Mouse (Mus musculus) G1E (cell line): ENCODE measurements around the gene Stim1. TPM values are rescaled to one million over a fixed set of nuclear protein-coding genes. Genes with fewer than 3 reads are reported as not detected.

Source experiments
- ATAC-seq: 2 replicates; pipeline ENCODE4 v1.8.0; 2016; ENCODE audit warnings: mild to moderate bottlenecking; ENCODE audit not compliant: insufficient number of reproducible peaks, poor library complexity, low FRiP score, severe bottlenecking; ENCODE audit errors: extremely low read depth
- DNase-seq: peaks from one replicate; pipeline ENCODE4 v3.0.0; 2012; ENCODE audit warnings: low spot score
- H3K27me3 ChIP-seq: 2 replicates; pipeline ENCODE4 v1.6.1; 2012; ENCODE audit warnings: mild to moderate bottlenecking, low read length, inconsistent platforms; ENCODE audit not compliant: insufficient read depth
- H3K36me3 ChIP-seq: replicated peaks from 2 replicates; pipeline ENCODE3; 2012; ENCODE audit warnings: mild to moderate bottlenecking, inconsistent platforms
- H3K4me1 ChIP-seq: 2 replicates; pipeline ENCODE4 v1.6.1; 2012; ENCODE audit warnings: low read depth, low read length, inconsistent platforms, mixed read lengths; ENCODE audit not compliant: insufficient read depth
- H3K4me3 ChIP-seq: 2 replicates; pipeline ENCODE4 v1.5.1; 2012; ENCODE audit warnings: low read depth, mild to moderate bottlenecking, inconsistent platforms, low read length, moderate library complexity, mixed read lengths
- H3K9me3 ChIP-seq: replicated peaks from 2 replicates; pipeline ENCODE4 v1.6.1; 2012; ENCODE audit warnings: inconsistent platforms
- CTCF ChIP-seq: IDR thresholded peaks from 2 replicates; pipeline ENCODE4 v1.5.1; 2012; ENCODE audit warnings: low read depth, low read length, inconsistent platforms, mixed read lengths
- GATA1 ChIP-seq: IDR thresholded peaks from 2 replicates; pipeline ENCODE4 v1.6.1; 2012; ENCODE audit warnings: borderline replicate concordance, low read length, inconsistent platforms, mixed read lengths
- GATA2 ChIP-seq: IDR thresholded peaks from 2 replicates; pipeline ENCODE4 v1.6.1; 2012; ENCODE audit warnings: low read depth, low read length, inconsistent platforms, borderline replicate concordance
- POLR2AphosphoS5 ChIP-seq: IDR thresholded peaks from 2 replicates; pipeline ENCODE4 v1.6.1; 2012; ENCODE audit warnings: low read depth, low read length, inconsistent platforms; ENCODE audit not compliant: insufficient replicate concordance
- TAL1 ChIP-seq: conservative IDR thresholded peaks from 2 replicates; pipeline ENCODE4 v1.6.1; 2012; ENCODE audit warnings: low read depth, low read length, inconsistent platforms, mixed read lengths
- polyA plus RNA-seq: library from polyadenylated mRNA; stranded (reverse); fragments of >175 nt; gene quantifications from 2 replicates; pipeline ENCODE4 v1.2.3, GENCODE M21; 2012
- total RNA-seq, 2 experiments: library from RNA; stranded (forward) in 1 of 2; stranded (reverse) in 1 of 2; fragments of 200-1000 nt in 1 of 2; fragments of >200 nt in 1 of 2; fragmentation: Nextera tagmentation in 1 of 2; gene quantifications; 2 replicates each; pipeline ENCODE4 v1.2.3; 2014 to 2017

The Stim1 gene
- total and polyA plus RNA-seq, 3 experiments, result 24.2 to 35.8 (median 27.3) TPM

DNA sequence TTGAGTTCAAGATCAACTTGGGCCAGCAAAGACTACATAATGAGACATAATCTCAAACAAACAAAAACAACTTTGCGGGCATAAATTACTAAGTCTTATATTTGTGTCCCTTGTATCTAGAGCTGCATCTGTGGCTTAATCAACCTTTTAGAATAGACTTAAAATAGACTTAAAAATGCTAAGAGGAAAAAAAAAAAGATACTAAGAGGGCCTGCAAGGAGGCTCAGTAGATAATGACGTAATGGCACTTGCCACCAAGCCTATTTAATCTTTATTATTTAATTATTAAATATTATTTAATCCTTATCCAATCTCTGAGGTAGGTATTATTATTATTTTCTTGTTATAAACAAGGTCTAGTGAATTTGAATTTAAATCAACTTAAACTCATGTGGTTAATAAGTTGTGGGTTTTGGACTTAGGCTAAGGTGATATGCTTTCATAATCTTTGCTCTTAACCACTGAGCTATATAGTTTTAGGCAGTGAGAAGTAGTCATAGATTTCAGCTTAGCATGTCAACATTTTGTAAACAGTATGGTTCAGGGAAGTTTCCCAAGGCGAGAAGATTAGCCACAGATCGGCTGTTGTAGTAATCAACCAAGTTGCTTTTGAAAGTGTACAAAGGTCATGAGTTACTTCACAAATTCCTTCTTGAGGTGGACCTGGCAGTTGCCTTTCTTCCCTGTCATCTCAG lies 45.4 kb downstream of the Stim1 start:
- H3K9me3 ChIP-seq, result no peaks in the 10 kb centered on the region
- no peaks in the 10 kb centered on the region for H3K27me3 ChIP-seq
- peaks cover 35% of the 10 kb centered on the region for H3K4me1 ChIP-seq
- ATAC-seq (no peak), DNase-seq (no peak)
- no peak overlapping the region for H3K4me3 ChIP-seq
- H3K36me3 ChIP-seq, result peaks cover 5% of the 10 kb centered on the region
- no peak for TF ChIP-seq GATA1
- no peak for TF ChIP-seq GATA2
- no peak for TF ChIP-seq TAL1
- TF ChIP-seq POLR2AphosphoS5, result no peak
- TF ChIP-seq CTCF, result no peak

DNA sequence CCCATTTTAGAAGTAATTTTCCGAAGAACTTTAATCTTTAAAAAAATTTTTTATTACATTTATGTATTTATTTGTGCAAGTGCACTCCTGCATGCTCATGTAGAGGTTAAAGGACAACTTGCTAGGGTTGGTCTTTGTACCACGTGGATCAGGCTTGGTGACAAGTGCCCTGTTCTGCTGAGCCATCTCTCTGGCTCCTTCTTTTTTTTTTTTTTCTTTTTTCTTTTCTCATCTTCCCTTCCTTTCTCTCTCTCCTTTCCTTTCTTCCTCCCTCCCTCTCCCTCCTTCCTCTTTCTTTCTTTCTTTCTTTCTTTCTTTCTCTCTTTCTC lies 45.9 kb downstream of the Stim1 start:
- Histone ChIP-seq H3K27me3 (no peaks in the 10 kb centered on the region), H3K4me3 (no peak overlapping the region), H3K9me3 (no peaks in the 10 kb centered on the region), H3K4me1 (peaks cover 35% of the 10 kb centered on the region), H3K36me3 (peaks cover 5% of the 10 kb centered on the region)
- TF ChIP-seq GATA2 (no peak), POLR2AphosphoS5 (no peak), GATA1 (no peak), CTCF (no peak), TAL1 (no peak)
- ATAC-seq (no peak), DNase-seq (no peak)

DNA sequence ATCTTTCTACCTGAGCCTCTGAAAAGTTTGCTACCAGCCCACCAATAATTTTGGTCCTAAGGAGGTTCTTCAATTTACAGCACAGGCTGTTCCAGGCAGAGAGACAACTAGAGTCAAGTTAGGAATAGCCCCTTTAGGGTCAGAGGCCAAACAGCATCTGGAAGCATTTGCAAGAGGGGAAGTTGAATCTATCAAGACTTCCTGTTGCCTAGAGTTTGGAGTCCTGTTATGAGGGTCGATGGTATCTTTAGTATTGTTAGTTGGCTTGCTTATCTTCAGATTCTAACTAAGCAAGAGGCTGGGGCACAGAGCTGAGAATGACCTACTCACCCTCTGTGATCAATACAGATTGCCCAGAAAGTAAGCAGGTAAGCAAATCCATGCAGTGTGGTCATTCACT lies 46.5 kb downstream of the Stim1 start:
- Histone ChIP-seq H3K27me3 (no peaks in the 10 kb centered on the region), H3K9me3 (no peaks in the 10 kb centered on the region), H3K4me1 (peaks cover 35% of the 10 kb centered on the region), H3K4me3 (no peak overlapping the region), H3K36me3 (peaks cover 6% of the 10 kb centered on the region)
- DNase-seq (no peak), ATAC-seq (no peak)
- TF ChIP-seq GATA1 (no peak), TAL1 (no peak), CTCF (no peak), POLR2AphosphoS5 (no peak), GATA2 (no peak)

DNA sequence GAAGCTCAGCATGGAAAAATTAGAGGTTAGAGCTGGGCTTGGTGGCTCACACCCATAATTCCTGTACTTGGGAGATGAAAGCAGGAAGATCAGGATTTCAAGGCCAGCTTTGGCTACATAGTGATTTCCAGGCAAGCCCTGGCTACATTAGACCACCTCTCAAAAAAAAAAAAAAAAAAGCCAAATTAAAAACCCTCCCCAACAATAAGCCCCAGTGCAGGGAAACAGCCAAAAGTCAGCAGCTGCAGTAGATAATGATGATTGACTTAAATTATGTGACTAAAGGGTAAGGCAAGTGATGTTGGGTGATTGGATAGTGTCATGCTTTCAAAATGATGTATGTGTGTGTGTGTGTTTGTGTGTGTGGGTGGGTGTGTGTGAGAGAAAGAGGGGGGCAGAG lies 47.3 kb downstream of the Stim1 start:
- ATAC-seq, result no peak
- H3K27me3 ChIP-seq, result no peaks in the 10 kb centered on the region
- no peaks in the 10 kb centered on the region for H3K9me3 ChIP-seq
- H3K36me3 ChIP-seq, result peaks cover 6% of the 10 kb centered on the region
- no peak for DNase-seq
- no peak for TF ChIP-seq POLR2AphosphoS5
- no peak for TF ChIP-seq TAL1
- no peak for TF ChIP-seq GATA2
- no peak for TF ChIP-seq GATA1
- no peak for TF ChIP-seq CTCF
- H3K4me3 ChIP-seq, result no peak overlapping the region; the same call in 1 of the 2 replicates
- peaks cover 35% of the 10 kb centered on the region for H3K4me1 ChIP-seq

DNA sequence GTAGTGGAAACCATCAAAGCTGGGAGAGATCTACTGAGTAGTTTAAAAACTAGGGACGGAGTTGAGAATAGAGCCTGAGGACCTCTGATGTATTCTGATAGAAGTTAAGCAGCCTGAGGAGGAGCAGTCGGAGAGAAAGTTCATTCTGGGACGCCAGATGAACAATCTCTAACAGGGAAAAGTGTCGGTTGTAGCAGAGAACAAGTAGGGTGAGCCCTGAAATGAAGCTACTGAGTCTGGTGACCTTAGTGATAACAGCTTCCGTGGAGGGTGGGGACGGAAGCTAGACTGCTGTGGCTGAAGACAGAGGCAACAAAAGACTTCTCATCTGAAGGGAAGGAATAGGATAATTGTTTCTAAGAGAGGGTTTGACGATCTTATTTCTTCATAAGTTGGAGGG lies 47.8 kb downstream of the Stim1 start:
- H3K4me3 ChIP-seq, result no peak overlapping the region
- H3K36me3 ChIP-seq, result peaks cover 6% of the 10 kb centered on the region
- H3K27me3 ChIP-seq, result no peaks in the 10 kb centered on the region
- peaks cover 35% of the 10 kb centered on the region for H3K4me1 ChIP-seq
- ATAC-seq (peak; percentile 79), DNase-seq (no peak)
- no peaks in the 10 kb centered on the region for H3K9me3 ChIP-seq
- TF ChIP-seq CTCF (no peak), GATA1 (no peak), GATA2 (no peak), POLR2AphosphoS5 (no peak), TAL1 (no peak)

DNA sequence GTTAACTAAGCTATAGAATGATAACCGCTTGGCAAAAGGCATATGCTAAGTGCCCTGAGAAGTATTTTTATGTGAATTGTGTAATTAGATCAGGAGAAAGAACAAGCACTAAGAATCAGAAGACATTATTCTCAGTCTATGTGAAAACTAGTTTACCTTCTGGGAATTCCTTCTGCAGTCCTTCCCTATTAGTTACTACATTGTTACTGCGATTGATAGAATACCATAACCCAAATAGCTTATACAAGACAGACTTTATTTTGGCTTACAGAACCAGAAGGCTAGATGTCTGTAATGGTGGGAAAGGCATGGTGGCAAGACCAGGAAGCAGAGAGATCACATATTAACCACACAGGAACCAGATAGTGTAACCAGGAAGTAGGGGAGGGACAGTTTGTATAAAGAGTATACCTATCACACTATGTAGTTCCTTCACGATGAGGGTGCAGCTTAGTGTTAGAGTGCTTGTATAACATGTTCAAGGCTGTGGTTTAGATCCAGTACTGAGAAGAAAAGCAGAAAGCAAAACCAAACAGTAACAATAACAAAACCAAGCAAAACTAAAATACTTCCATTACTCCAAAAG lies 50.1 kb downstream of the Stim1 start:
- no peaks in the 10 kb centered on the region for H3K9me3 ChIP-seq
- H3K36me3 ChIP-seq, result peaks cover 3% of the 10 kb centered on the region
- no peaks in the 10 kb centered on the region for H3K27me3 ChIP-seq
- DNase-seq, result no peak
- H3K4me1 ChIP-seq, result peaks cover 35% of the 10 kb centered on the region
- ATAC-seq, result no peak
- no peak overlapping the region for H3K4me3 ChIP-seq
- no peak for TF ChIP-seq CTCF

DNA sequence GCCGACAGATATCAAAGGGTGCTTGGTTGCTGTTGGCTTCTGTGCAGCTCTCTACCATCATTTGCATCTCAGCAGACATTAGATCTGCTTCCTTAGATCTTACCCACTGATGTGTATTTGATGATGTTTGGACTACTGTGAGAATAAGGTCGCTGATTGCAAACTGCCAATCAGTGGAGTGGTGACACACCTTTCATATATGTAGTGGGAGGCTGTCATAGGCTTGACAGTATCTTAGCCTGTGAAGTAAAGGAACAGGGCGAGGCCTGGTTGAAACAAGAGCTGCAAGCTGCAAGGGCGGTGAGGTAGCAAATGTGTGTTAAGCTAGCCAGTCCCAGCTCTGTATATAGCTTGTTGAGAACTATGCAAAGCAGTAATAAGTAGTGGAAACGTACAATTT lies 54.5 kb downstream of the Stim1 start:
- Histone ChIP-seq H3K27me3 (no peaks in the 10 kb centered on the region), H3K9me3 (no peaks in the 10 kb centered on the region), H3K36me3 (peaks cover 3% of the 10 kb centered on the region), H3K4me1 (peaks cover 3% of the 10 kb centered on the region; the same call in 1 of the 2 replicates), H3K4me3 (no peak overlapping the region)
- DNase-seq (no peak), ATAC-seq (no peak)
- no peak for TF ChIP-seq POLR2AphosphoS5
- TF ChIP-seq GATA1, result no peak
- TF ChIP-seq TAL1, result no peak
- TF ChIP-seq GATA2, result no peak
- TF ChIP-seq CTCF, result no peak
